Mouse (Mus musculus) 3T3-L1 (cell line): ENCODE measurements around the gene Hddc3.

Source experiments
- DNase-seq: peaks from one replicate; pipeline ENCODE4 v3.0.0-alpha.2; 2015; ENCODE audit warnings: low read depth, low spot score

Hddc3 gene

DNA sequence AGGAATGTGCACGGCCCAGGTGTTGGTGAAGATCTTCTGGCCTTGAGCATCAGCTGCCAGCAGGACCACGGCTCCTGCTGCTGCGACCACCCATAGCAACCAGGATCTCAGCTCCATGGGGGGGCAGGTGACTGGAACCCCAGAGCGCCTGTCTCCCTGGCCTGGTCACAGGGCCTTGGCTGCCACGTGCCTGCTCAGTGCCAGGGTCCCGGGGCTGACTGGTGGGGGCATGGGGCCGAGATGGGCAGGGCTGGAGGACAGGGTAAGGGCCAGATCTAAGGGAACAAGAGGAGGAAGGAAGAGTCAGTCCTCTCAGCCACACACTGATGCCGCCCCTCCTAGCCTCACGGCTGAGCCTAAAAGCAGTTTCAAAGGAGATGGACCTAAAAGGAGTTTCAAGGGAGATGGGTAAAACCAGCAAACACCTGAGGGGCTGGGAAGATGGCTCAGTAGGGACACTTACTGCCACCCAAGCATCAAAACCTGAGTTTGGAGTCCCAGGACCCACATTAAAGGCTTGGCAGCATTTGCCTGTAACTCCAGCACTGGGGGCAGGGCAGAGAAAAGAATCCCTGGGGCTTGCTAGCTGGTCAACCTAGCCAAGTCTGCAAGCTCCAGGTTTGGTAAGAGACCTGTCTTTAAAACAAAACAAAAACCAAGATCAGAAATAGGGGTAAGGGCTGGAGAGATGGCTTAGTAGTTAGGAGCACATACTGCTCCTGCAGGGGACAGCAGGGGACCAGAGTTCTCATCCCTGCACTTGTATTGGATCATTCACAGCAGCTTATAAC, 55.9 kb downstream of the Hddc3 start:
- no peak for DNase-seq

DNA sequence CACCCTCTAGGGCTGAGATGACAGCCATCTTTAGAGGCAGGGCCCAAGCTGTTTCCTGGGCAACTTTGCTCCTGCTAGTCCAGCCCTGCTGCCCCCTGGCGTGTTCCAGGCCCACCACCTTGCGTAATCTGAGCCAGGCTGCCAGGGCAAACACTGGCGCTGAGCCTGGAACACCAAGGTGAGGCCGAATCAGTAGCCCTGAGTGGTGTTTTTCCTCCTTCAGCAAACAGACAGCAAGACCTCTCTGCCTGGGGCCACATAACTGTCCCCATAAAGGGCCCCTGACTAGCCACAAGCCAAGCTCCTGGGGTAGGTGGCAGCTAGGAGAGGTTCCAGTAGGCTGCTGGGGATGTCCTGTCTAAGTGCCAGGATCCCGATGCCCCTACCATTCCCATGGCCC, 57.2 kb downstream of the Hddc3 start:
- peak; percentile 68 for DNase-seq
